Mouse (Mus musculus): ENCODE results near the gene Uox. TPM values are rescaled to one million over a fixed set of nuclear protein-coding genes. Genes with fewer than 3 reads are reported as not detected.

Uox gene
- polyA plus RNA-seq, 1 experiment from 2014 or later: 0.70 TPM

DNA sequence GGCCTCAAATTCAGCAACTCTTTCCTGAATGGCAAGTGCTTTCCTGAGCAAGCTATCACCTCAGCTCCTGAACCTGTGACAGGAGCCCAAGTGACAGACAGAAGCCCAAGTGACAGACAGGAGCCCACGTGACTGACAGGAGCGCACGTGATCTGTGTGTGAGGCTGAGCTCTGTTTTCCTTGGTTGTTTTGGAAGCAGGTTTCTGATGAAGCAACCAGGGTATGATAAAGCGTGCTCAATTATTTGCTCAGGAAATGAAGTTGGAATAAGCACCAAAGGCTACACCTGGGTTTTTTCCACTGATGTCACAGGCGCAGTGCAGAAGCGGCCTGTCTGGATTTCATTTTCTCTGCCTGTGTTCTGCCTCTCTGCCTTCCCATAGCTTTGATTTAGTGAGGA, 19.3 kb downstream of the Uox start:
- no peak overlapping the region for H3K27ac ChIP-seq
- H3K36me3 ChIP-seq: no peaks in the 10 kb centered on the region
- H3K4me1 ChIP-seq (replicated peaks): no peaks in the 10 kb centered on the region
- no peak overlapping the region for H3K4me3 ChIP-seq (replicated peaks)
- H3K27me3 ChIP-seq (replicated peaks): no peaks in the 10 kb centered on the region
- no peak overlapping the region for H3K4me2 ChIP-seq (replicated peaks)
- ATAC-seq: no peak
- H3K9me3 ChIP-seq: no peaks in the 10 kb centered on the region
- H3K9ac ChIP-seq: no peak overlapping the region
- 71% methylated on average over 6 of the region's 6 CpGs for WGBS

DNA sequence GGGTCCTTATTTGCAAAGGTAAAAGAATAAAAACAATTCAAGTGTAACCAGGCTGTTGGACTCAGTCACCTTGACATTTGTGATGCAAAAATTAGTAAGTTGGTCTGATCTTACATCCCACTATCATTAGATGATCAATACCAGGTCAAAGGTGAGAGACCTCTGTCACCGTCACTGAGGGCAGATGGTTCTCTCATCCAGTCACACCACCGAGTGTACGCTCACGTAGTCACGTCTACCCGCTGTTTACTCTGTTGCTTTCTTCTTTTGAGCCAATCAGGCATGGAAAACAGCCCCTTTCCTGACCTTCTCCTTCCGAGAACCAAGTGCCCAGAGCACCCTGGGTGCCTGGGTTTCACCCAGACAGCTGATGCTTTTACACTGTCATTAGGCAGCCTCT, 20.9 kb downstream of the Uox start:
- Histone ChIP-seq H3K36me3 (no peaks in the 10 kb centered on the region), H3K9me3 (no peaks in the 10 kb centered on the region), H3K27me3 (replicated peaks) (no peaks in the 10 kb centered on the region), H3K27ac (no peak overlapping the region), H3K9ac (no peak overlapping the region), H3K4me3 (replicated peaks) (no peak overlapping the region), H3K4me2 (replicated peaks) (no peak overlapping the region), H3K4me1 (replicated peaks) (no peaks in the 10 kb centered on the region)
- no peak for ATAC-seq
- 86% methylated on average over 7 of the region's 7 CpGs for WGBS

DNA sequence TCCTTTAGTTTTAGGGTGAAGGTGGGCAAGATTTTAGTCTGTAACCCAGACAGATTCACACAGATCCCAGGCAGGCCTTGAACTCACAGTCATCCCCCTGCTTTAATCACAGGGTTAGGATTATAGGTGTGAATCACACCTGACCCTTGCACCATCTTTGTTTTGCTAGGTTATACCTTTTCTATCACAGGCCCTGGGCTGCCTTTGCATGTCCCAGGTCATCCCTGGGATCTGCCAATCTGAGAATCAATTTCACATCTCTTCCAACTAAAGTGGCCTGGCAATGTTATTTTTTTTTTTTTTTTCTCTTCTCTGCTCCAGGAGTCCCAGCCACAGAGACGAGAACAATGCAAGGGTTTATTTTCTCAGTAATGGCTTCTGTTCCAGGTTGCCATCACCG, 21.4 kb downstream of the Uox start:
- no peaks in the 10 kb centered on the region for H3K36me3 ChIP-seq
- H3K9me3 ChIP-seq: no peaks in the 10 kb centered on the region
- H3K9ac ChIP-seq: no peak overlapping the region
- H3K4me2 ChIP-seq (replicated peaks): no peak overlapping the region
- 64% methylated on average over 2 of the region's 2 CpGs for WGBS
- H3K27ac ChIP-seq: no peak overlapping the region
- H3K4me3 ChIP-seq (replicated peaks): no peak overlapping the region
- H3K4me1 ChIP-seq (replicated peaks): no peaks in the 10 kb centered on the region
- no peak for ATAC-seq
- H3K27me3 ChIP-seq (replicated peaks): no peaks in the 10 kb centered on the region

DNA sequence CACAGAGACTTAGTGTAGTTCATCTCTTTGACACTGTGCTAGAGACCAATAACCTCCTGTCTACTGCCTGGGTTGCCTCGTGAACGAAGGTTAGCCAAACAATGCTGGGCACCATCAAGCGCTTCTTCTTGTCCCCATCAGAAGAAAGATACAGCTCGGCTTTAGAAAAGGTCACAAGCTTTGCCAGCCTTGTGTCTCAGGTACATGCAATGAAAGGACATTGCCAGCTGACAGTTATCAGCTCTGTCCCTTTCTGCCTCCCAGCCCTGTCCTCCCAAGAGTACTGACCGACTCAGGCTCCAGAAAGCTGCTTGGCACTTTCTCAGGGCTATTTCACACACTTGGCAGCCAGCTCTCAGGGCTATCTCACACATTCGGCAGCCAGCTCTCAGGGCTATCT, 25.2 kb downstream of the Uox start:
- Histone ChIP-seq H3K9ac (no peak overlapping the region), H3K27me3 (replicated peaks) (no peaks in the 10 kb centered on the region), H3K36me3 (no peaks in the 10 kb centered on the region), H3K4me2 (replicated peaks) (no peak overlapping the region), H3K4me3 (replicated peaks) (no peak overlapping the region), H3K27ac (no peak overlapping the region), H3K9me3 (no peaks in the 10 kb centered on the region), H3K4me1 (replicated peaks) (no peaks in the 10 kb centered on the region)
- 88% methylated on average over 6 of the region's 6 CpGs for WGBS
- no peak for ATAC-seq

DNA sequence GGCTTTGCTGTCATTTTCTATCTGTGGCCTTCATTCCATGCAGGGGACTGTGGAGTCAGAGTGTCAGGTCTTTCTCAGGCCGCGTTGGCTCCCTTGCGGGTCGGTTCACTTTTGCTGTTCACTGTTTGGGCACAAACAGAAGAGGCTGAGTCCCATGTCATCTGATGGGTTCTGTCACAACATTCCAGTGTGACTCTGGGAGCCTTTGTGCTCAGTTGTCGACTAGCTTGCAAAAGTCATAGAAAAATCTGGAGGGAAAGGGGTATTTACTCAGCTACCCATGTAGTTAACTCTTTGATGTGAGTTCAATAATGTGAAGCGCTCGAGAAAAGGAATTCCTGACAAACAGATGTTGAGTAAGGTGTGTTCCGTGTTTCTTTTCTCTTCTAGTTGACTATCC, 26.2 kb downstream of the Uox start:
- H3K9ac ChIP-seq: no peak overlapping the region
- WGBS: 86% methylated on average over 8 of the region's 8 CpGs
- no peaks in the 10 kb centered on the region for H3K4me1 ChIP-seq (replicated peaks)
- H3K36me3 ChIP-seq: no peaks in the 10 kb centered on the region
- ATAC-seq: no peak
- H3K9me3 ChIP-seq: no peaks in the 10 kb centered on the region
- no peaks in the 10 kb centered on the region for H3K27me3 ChIP-seq (replicated peaks)
- H3K4me2 ChIP-seq (replicated peaks): no peak overlapping the region
- no peak overlapping the region for H3K4me3 ChIP-seq (replicated peaks)
- no peak overlapping the region for H3K27ac ChIP-seq

DNA sequence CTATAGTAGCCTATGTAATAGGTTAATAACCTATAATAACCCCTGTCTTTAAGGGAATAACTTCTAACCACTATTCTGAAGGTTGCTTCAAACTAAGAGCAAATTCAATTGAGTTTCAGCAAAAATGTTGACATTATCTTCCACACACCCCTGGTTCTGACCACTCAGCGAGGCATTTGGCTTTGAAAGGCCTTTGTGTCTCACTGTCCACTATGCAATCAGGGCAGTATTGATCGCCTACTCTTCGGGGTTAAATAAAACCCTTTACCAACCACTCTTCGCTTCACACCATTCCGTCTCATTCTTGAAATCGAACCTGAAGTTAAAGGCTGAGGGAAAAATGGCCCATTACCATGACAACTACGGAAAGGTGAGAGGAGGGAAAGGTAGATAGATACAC, 26.6 kb downstream of the Uox start:
- Histone ChIP-seq H3K4me3 (replicated peaks) (no peak overlapping the region), H3K9ac (no peak overlapping the region), H3K4me1 (replicated peaks) (no peaks in the 10 kb centered on the region), H3K36me3 (no peaks in the 10 kb centered on the region), H3K4me2 (replicated peaks) (no peak overlapping the region), H3K27ac (no peak overlapping the region), H3K9me3 (no peaks in the 10 kb centered on the region), H3K27me3 (replicated peaks) (no peaks in the 10 kb centered on the region)
- 85% methylated on average over 7 of the region's 7 CpGs for WGBS
- no peak for ATAC-seq

DNA sequence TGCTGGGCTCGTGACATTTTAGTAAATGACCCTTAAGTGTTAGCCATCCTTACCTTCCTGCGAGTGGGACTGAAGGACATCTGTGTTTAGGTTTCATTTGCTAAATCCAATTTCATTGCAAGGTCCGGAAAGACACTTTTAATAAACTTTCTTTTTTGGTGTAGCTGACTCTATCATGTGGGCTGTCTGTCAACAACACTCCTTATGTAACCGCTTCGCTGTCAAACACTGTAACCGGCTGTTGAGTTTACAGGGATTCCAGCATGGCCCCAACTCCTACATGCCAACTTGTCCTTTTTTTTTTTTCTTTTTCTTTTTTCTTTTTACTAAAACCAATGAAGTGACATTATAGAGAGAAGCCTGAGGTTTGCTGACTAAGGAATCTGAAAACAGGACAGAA, 28.2 kb downstream of the Uox start:
- no peaks in the 10 kb centered on the region for H3K36me3 ChIP-seq
- no peak overlapping the region for H3K27ac ChIP-seq
- H3K9me3 ChIP-seq: no peaks in the 10 kb centered on the region
- no peak overlapping the region for H3K4me2 ChIP-seq (replicated peaks)
- no peaks in the 10 kb centered on the region for H3K27me3 ChIP-seq (replicated peaks)
- no peaks in the 10 kb centered on the region for H3K4me1 ChIP-seq (replicated peaks)
- WGBS: 64% methylated on average over 6 of the region's 6 CpGs
- no peak overlapping the region for H3K9ac ChIP-seq
- no peak overlapping the region for H3K4me3 ChIP-seq (replicated peaks)
- ATAC-seq: no peak

DNA sequence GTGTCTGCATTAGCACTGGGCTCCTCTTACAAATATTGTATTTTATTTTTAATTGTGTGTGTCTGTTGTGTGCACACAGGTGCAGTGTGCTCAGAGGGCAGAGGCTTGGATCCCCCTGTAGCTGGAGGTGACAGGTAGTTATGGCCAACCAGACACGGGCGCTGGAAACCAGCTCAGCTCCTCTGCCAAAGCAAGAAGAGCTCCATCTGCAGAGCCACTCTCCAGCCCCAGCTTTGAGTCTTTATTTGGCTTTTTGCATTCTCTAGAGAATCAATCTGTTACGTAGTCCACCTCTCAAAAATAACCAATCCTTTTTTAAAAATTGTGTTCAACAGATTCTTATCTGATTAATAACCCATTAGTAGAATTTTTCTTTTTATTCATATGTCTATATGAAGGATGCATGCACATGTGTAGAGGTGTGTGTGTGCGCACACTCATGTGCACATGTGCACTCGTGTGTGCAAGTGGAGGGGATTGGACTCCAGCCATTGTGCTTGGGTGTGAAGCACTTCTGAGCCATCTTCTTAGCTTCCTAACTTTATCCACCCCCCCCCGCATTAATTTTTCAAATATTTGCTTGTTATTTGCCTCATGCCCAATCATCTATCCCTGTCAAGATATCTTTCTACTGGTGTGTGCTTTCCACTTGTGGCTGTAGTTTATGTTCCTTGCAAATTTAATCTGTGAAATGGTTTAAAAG, 29.1 kb downstream of the Uox start:
- Histone ChIP-seq H3K9ac (no peak overlapping the region), H3K9me3 (no peaks in the 10 kb centered on the region), H3K27me3 (replicated peaks) (no peaks in the 10 kb centered on the region), H3K4me1 (replicated peaks) (no peaks in the 10 kb centered on the region), H3K27ac (no peak overlapping the region), H3K4me3 (replicated peaks) (no peak overlapping the region), H3K4me2 (replicated peaks) (no peak overlapping the region), H3K36me3 (no peaks in the 10 kb centered on the region)
- no peak for ATAC-seq
- WGBS: 79% methylated on average over 6 of the region's 6 CpGs

DNA sequence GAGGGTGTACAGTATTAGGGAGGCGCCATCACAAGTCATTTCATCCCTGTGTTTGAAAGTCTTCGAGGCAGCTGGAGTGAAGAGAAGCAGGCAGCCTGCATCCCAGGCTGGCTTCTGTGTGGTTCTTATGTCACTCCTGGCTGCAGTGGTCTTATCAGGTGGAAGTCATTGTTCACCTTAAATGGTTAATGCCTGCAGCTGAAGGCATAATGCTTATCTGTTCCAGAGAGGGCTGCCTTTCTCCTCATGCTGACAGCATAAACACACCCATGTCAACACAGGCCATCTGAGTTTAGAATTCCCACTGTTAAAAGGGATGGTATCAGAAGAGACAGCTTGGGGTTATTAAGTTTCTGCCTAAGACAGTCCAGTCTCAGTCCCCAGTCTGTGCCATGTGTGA, 31.0 kb downstream of the Uox start:
- 52% methylated on average over 2 of the region's 2 CpGs for WGBS
- no peak for ATAC-seq
- no peaks in the 10 kb centered on the region for H3K9me3 ChIP-seq
- H3K36me3 ChIP-seq: no peaks in the 10 kb centered on the region
- H3K4me1 ChIP-seq (replicated peaks): no peaks in the 10 kb centered on the region
- no peaks in the 10 kb centered on the region for H3K27me3 ChIP-seq (replicated peaks)
- H3K4me3 ChIP-seq (replicated peaks): no peak overlapping the region
- H3K4me2 ChIP-seq (replicated peaks): no peak overlapping the region
- no peak overlapping the region for H3K9ac ChIP-seq
- H3K27ac ChIP-seq: no peak overlapping the region

DNA sequence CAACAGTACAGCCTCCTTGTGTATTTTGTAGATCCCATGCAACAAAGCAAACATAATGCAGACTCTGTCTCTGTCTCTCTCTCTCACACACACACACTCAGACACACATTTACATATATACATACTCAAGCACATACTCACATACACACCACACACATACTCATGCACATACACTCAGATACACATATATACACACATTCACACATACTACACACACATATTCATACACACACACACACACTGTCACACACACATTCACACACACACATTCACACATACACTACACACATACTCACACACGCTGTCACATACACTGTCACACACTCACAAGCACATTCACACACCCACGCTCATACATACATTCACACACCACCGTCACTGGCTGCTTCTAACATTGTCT, 32.3 kb downstream of the Uox start:
- no peak overlapping the region for H3K4me3 ChIP-seq (replicated peaks)
- H3K4me2 ChIP-seq (replicated peaks): no peak overlapping the region
- ATAC-seq: no peak
- H3K9ac ChIP-seq: no peak overlapping the region
- H3K4me1 ChIP-seq (replicated peaks): no peaks in the 10 kb centered on the region
- no peaks in the 10 kb centered on the region for H3K27me3 ChIP-seq (replicated peaks)
- H3K36me3 ChIP-seq: no peaks in the 10 kb centered on the region
- no peaks in the 10 kb centered on the region for H3K9me3 ChIP-seq
- WGBS: 94% methylated on average over 3 of the region's 3 CpGs
- H3K27ac ChIP-seq: no peak overlapping the region

DNA sequence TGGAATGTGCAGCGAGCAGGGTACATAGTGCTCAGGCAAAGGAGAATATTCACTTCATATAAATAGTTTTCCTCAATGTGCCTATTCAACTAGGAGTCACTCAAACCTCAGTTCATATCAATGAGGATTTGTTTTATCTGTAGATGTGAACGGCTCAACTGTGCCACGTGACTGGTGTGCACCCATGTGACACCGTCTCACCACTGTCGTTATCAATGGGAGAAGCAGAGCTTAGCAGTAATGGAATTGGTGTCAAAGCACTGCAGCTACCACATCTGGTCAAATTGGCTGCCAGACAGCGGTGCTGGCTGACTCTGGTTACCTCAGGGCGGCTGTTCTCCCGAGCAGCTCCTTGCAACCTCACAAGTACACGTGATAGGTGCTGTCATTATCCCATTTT, 34.4 kb downstream of the Uox start:
- Histone ChIP-seq H3K9ac (no peak overlapping the region), H3K4me1 (replicated peaks) (no peaks in the 10 kb centered on the region), H3K27ac (no peak overlapping the region), H3K36me3 (no peaks in the 10 kb centered on the region), H3K9me3 (no peaks in the 10 kb centered on the region), H3K4me2 (replicated peaks) (no peak overlapping the region), H3K27me3 (replicated peaks) (no peaks in the 10 kb centered on the region), H3K4me3 (replicated peaks) (no peak overlapping the region)
- WGBS: 78% methylated on average over 9 of the region's 9 CpGs
- ATAC-seq: no peak

DNA sequence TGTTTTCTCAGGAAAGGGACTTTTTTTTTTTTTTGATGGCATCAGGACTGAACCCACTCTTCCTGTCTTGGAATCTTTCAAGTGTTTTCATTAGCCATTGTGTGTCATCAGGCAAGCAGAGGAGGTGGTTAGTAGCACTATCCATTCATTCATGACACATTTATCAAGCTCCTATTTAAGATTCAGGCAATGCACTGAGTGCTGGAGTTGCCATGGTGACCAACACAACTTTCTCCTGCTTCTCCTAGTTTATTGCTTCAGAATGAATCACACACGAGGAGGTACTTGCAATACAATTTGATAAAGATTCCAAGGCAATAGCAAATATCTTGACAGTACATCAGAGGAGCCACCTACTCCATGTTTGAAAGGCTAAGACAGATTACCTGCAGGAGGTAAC, 37.1 kb downstream of the Uox start:
- Histone ChIP-seq H3K4me1 (replicated peaks) (no peaks in the 10 kb centered on the region), H3K4me3 (replicated peaks) (no peak overlapping the region), H3K9me3 (no peaks in the 10 kb centered on the region), H3K27ac (no peak overlapping the region), H3K36me3 (no peaks in the 10 kb centered on the region), H3K4me2 (replicated peaks) (no peak overlapping the region), H3K9ac (no peak overlapping the region), H3K27me3 (replicated peaks) (no peaks in the 10 kb centered on the region)
- no peak for ATAC-seq
- 18% methylated on average over 1 of the region's 1 CpGs for WGBS

DNA sequence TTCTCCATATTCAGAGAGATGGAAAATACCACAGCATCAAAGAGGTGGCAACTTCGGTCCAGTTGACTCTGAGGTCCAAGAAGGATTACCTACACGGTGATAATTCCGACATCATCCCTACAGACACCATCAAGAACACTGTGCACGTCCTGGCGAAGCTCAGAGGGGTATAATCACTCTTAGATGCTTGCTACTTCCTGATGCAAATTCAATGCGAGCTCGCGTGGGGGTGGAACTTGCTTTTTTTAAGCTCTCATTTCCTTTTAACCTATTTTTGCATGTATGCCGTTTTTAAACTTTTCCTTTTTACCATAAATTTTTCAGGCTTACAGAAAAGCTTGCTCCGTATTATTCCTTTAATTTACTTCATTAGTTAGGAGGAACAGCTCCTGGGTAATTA, 40.1 kb downstream of the Uox start:
- Histone ChIP-seq H3K9ac (no peak overlapping the region), H3K9me3 (no peaks in the 10 kb centered on the region), H3K36me3 (no peaks in the 10 kb centered on the region), H3K27ac (no peak overlapping the region), H3K4me3 (replicated peaks) (no peak overlapping the region), H3K4me2 (replicated peaks) (no peak overlapping the region), H3K4me1 (replicated peaks) (no peaks in the 10 kb centered on the region), H3K27me3 (replicated peaks) (no peaks in the 10 kb centered on the region)
- ATAC-seq: no peak
- 79% methylated on average over 10 of the region's 10 CpGs for WGBS
